Mouse (Mus musculus) 416B (cell line): ENCODE measurements around the gene Tln2.
"Not testable (repeated sequence)": the region's sequence is repeated elsewhere in the genome, so short reads cannot be mapped to it uniquely, and the experiment has no call there.

Source experiments
- DNase-seq: peaks from one replicate; pipeline ENCODE4 v3.0.0; 2011; ENCODE audit warnings: low read depth

Gene Tln2

DNA sequence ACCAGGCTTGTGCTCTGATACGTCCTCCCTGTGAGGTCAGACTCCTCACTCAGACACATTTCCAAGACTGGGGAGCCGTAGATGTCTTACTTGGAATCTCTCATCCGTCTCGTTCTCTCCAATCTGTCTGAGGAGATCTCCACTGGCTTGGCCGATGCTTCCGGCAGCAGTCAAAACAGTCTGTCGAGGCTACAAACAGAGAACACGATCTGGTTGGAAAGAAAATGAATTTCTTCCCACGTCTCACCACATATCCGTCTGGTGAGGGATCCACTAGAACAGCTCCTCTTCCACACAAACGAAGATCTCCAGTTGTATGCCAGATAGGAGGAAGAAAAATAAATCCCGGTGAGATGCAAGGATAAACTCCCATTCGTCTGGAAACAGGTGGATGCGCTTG is 205.1 kb downstream of the Tln2 start:
- no peak for DNase-seq

DNA sequence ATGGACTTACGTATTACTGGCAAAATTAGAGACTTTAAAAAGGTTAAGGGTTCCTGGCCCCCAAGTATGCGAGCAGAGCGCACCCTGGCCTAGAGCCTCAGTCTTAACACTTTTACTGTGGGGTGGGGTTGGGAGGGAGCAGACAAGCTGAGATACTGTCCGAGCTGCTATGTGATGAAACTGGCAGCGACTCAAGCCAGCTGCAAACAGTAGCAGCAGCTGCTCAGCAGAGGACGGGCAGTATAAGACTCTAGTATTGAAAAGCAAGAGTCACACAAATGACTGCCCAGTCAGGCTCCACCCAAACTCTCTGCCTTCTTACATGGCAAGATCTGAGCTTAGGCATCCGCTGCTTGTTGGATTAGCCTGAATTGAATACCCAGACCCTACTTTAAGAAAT is 206.1 kb downstream of the Tln2 start:
- DNase-seq, result no peak

DNA sequence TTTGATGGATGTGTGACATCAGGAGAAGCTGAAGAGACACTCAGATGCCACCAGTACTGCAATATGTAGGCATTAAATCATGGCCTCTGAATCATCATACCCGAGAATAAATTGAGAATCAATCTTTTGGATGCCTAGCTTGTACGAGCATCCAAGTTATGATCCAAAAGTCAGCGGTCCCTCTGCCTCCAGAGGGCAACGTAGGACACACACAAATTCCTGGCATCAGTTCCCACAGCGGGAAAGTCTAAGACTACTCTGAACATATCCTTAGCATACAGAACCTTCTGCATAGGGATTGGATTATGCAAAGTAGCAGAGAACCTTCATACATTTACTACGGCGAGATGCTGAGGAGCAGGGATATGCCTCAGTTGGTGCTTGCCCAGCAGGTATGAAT is 210.5 kb downstream of the Tln2 start:
- DNase-seq, result no peak

DNA sequence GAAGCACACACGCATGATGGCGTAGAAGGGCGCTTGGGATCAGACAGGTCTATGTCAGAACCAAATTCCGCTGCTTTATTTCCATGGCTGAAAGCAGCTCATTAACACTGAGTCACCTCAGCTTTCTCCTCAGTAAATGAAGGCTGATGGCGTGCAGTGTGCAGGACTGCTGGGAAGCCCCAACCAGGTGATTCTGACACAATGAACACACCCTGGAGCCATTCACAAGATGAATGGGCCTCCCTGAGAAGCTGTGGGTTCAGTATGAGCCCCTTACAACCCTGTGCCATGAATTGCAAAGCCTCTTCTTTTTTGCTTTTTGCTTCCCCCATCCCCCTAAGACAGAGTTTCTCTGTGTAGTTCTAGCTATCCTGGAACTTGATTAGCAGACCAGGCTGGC is 212.3 kb downstream of the Tln2 start:
- DNase-seq, result no peak

DNA sequence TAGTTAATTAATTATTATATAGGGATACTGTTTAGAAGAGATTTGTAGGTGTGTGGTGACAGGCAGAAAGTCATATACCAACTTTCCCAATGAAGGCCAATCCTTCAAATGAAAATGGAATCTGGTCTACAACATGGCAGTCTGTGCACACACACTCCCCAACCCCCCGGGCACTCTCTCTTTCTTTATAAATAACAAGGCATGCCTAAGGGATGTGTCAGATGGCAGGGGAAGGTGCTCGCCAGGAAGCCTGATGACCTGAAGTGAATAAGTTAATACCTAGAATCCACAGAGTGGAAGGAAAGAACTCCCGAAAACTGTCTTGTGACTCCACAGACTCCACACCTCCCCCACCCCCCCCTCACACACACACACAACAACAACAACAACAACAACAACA is 228.2 kb downstream of the Tln2 start:
- no peak for DNase-seq

DNA sequence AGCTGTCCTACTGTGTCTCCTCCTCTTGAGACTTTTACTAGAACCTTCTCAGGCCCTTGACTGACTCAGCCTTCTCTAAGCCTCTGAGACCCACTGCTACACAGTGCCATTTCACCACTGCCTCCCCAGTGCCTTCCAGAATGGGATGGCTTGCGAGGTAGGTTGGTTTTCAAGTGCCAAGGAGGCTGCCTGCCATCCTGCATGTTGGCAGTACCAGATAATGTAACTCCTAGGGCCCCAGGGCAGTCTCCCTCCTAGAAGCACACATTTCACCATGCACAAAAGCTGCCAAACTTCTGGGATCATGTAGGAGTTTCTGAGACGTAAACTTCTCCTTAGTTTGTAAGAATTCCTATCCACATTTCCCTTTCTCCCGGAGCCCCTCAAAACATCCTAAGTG is 231.1 kb downstream of the Tln2 start:
- no peak for DNase-seq

DNA sequence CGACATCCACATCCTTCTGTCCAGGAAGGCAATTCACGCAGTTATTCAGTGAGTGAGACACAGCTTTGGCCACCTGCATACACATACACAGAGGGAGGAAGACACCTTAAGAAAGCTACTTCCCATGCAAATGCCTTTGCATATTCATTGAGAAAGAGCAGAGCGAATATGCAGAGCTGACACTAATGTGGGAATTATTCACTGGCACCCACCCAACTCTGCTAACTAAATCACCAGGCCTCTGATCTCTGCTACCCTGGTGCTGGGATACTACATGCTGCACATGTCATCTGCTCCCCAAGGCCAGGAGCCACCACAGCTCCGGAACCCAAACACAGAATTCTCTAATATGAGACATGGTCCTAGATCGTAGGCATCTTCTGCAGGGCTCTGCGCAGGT is 237.6 kb downstream of the Tln2 start:
- DNase-seq, result no peak

DNA sequence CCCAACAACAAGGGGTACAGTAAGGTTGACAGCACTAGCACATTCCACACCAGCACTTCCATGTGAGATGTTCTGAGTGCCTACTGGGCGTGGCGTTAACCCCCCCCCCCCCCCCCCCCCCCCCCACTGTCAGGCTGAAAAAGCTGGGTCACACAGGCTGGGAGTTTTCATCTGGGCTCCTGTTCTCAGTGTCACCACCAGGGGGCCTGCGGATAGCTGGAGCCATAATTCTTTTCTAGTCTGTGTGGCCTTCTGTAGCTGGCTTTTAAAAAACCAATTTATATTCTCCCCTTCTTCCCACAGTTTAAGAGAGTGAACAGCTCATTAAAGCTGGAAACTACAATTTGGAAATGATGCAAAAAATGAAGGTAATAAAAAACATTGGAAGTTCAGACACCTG is 244.1 kb downstream of the Tln2 start:
- peak; percentile 19 for DNase-seq

DNA sequence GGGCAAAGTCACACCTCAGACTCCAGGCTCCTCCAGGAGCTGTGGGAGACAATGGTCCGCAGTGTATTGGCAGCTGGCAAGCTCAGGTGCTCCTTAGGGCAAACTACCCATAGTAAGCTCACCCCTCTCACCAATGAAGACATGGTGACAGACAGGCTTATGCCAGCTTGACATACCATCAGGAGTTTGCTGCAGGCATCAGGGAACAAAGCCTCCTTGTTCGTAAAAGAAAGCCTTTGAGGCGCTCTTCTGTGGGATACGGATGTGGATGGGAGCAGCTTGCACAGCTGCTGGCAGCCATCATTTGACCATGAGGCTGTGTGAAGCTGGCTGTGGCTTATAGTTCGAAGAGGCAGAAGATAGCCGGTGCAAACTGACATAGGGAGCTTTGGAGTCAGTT is 254.5 kb downstream of the Tln2 start:
- no peak for DNase-seq

DNA sequence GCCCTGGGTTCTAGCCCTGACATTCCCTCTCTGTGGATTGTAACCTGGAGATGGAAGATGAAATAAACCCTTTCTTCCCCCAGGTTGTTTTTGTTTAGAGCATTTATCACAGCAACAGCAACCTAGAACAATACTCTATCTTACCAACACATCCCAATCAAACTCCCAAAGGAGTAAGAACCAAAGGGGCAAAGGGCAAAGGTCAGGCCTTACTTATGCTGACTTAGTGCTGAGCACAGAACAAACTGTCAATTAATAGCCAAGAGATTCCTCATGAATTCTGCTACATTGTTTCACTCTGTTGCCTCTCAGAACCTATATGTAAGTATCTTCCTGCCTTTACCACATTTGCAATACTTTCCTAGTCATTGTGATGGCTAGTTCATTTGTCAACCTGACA is 255.5 kb downstream of the Tln2 start:
- no peak for DNase-seq

DNA sequence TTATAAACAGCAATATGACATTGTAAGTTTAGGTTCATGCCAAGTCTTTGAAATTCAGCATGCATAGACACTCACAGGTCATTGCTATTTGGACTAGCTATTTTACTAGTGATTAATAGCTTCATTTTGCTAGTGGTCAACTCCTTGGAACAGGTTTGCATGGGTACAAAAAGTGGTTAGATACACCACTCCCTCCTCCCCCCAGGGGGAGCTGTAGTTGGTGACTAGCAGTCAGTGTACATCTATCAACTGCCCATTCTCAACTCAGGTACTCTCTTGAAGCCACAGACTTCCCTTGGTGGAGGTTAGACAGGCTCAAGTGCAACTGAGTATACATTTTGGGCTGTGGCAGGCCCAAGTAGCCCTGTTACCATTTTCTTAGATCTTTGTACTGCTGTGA is 256.5 kb downstream of the Tln2 start:
- no peak for DNase-seq

DNA sequence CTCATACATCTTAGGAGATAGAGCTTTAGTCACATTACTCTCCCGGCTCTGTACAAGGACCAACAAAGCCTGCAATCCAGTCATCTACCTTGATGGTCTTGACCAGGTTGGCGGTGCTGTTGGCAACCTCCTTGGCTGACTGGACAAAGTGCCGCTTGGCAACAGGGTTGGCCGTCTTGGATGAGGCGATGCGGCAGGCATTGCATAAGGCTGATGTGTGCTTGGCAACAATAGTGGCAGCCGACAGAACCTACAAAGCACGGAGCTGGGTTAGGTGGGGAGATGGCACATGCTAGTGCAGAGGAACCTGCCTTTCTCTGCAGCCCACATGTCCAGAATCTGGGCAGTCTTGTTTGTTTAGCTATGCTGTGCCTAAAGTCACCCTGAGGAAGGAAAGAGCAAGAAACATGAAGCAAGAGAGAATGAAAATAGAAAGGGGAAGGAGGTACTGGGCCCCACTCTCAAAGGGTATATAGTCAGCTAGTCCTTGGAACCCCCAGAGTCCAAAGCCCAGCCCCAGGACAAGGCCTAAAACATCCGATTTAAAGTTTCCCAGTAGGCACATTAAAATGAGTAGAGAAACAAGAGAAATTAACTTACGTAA is 257.0 kb downstream of the Tln2 start:
- DNase-seq, result no peak

DNA sequence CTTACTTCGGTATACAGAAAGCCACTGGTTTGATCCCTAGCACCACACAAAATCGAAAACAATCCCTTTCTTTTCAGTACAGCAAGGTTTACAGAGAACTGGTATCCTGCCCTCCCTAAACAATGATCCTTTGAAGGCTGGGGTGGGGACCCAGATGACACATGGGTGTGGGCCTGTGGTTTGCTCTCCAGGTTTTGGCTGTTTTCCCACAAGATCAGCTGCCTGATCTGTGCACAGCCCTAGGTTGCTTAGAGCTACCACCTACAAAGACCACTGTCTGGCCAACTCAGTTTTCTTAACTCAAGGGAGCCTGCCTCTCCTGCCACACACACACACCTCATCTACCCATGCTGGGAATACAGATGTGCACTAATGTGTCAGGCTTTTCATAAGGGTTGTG is 257.9 kb downstream of the Tln2 start:
- no peak for DNase-seq

DNA sequence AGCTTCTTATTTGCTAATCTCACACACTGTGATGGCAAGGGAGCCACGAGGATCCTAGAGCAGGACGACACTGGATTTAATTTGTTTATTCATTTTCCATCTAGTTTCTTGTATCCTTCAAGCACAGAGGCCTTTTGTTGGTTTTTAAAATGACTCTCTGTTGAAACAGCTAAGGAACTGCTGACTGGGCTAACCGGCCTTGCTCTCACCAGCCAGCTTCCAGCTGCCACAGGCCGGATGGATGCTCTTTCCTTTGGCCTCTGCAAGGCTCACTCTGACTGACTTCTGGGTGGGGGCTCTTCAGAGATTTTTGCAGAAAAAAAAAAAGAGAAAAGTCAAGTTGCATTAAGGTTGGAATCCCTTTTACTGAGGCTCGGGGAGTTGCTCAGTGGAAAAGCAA is 258.7 kb downstream of the Tln2 start:
- DNase-seq, result no peak

DNA sequence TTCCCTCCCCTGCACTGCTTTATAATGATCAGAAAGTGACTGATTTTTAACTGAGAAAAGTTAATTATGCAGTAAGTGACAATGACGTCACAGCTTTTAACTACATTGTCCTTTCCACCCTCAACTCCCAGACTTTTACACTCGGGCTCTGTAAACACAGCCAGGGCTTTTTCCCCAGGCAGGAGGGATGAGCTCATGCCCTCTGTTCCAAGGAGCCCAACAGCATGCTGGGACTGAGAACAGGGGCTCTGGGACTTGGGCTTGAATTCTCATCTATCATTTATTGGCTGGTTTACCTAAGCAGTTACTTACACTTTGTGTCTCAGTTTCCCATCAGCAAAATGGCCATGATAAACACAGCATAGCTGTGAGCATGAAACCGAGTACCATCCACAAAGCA is 259.2 kb downstream of the Tln2 start:
- no peak for DNase-seq

DNA sequence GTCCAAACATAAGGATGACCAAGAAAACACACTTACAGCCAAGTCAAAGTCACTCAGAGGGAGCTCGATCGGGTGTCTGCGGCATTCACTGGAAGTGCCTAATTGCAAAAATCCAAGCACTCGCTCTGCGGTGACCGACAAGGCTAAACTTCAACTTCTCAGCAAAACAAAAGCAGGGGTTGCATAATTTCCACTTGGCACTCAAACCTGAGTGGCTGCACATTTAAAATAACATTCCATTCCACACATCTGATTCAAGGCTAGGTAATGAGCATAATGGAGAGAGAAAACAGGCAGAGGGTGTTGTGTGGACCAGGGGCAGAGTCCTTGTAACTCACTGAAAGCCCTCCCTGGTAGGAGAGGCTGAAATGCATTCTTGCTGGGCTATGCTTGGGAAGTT is 260.3 kb downstream of the Tln2 start:
- no peak for DNase-seq

DNA sequence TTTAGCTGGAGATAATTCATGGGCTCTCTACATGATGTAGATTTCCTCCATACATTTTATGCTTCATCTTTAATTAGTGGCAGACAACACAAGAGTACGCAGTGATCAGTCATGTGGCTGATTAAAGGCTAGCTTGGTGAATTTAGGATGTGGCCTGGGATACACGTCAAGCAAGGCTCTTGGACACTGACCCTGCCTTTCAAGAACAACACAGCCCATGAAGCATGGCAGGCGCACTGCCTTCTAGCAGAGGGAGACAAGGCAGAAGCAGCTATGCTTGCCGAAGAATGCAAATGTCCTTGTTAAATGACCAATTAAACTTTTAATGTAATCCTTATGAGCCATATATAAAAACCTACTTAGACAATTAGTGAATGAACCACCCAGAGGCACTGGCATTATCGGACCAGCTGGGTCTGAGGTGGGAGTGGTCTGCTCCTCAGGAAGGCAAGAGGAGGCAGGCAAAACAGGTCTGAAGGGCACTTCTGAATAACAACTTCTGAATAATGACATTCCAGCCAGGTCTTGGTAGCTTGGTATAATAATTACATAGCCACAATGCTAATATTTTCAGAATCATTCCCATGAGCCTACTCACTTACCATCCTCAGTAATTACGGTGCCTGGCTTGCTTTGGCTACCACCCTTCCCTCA is 262.1 kb downstream of the Tln2 start:
- DNase-seq, result no peak

DNA sequence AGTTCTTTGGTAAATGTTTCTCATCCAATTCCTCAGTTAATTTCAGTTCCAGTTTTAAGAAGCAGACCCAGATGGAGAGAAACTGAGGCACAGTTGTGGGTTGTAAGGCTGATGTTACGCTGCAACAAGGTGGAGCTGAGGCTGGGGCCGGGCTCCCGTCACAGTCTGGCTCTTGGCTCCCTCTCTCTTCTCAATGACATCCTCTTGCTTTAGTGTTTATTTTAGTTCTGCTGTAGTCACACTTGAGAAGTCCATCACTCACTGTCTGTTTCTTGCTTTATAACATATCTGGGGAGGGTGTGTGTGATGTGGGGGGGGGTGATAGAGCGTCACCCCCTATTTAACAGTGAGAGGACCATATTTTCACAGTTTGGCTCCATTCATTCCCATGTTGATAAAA is 272.0 kb downstream of the Tln2 start:
- no peak for DNase-seq

DNA sequence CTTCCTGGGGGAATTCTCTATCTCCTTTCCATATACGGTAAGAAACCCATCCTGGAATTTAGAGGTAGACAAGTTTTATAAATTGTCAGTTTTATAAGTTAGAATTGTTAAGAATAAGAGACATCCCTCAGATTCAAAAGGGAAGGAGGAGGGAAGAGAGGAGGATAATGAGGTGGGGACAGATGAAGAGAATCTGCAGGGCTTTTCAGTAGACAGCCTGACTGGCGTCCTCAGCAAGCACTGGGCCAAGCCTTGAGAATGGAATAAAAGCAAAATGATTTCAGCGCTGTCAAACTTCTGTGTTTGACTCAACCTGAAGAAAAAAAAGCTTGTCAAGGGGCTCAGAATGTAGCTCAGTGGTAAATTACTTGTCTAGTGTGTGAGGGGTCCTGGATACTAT is 272.7 kb downstream of the Tln2 start:
- DNase-seq, result no peak

DNA sequence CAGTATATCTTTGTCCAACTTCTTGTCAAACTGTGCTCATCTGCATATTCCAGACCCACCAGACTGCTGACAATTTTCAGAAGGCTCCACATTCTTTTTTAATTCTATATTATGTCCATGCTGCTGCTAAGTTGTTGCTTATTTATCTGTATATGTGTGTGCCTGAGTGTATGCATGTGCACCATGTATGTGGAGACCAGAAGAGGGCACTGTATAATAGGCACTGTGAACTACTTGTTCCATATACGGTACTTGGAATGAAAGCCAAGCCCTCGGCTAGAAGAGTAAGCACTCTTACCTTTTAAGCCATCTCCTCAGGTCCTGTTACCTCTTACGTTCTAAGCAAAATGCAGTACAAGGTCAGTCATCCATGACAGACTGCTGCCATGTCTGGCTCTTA is 274.0 kb downstream of the Tln2 start:
- peak; percentile 17 for DNase-seq

DNA sequence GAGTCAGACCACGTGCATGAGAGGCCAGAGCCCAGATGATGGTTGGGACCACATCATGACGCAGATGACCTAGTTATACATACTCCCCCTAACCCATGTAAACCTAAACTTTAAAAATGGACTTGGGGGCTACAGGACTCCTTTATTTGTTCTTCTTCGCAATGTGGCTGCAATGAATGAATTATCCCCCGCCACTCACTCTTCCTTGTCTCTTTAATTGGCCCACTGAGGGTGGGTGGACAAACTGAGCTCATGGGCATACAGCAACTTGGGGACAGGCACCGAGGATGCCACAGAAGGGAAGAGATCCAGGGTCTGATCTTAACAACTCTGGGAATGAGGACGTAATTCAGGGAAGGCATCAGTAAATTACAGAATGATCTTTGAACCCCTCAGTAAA is 277.7 kb downstream of the Tln2 start:
- DNase-seq, result no peak

DNA sequence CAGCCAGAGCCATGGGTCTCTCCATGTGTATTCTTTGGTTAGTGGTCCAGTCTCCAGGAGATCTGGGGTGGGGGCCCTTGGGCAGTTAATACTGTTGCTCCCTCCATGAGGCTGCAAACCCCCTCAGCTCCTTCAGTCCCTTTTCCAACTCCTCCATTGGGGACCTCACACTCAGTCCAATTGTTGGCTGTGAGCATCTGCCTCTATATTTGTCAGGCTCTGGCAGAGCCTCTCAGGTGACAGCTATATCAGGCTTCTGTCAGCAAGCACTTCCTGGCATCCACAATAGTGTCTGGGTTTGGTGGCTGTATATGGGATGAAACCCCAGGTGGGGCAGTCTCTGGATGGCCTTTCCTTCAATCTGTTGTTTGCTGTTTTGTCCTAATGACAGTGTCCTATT is 279.2 kb downstream of the Tln2 start:
- DNase-seq, result not testable (repeated sequence)

DNA sequence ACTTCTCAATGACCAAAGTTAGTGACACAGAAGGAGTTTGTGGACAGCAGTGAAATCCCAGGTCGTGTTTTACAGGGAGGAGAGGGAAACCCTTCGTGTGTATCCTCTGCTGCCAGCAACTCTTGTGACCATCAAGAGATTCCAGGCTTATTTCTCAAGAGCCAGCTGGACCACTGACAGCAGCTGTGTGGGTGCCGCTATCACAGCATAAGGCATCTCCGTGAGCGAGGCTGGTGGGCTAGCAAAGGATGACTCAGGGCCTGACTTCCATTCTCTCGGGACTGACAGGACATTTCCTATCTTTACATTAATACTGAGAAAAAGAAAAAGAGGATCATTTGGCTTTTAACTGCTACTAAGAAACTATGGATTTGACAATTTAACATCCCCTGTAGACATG is 283.1 kb downstream of the Tln2 start:
- no peak for DNase-seq

DNA sequence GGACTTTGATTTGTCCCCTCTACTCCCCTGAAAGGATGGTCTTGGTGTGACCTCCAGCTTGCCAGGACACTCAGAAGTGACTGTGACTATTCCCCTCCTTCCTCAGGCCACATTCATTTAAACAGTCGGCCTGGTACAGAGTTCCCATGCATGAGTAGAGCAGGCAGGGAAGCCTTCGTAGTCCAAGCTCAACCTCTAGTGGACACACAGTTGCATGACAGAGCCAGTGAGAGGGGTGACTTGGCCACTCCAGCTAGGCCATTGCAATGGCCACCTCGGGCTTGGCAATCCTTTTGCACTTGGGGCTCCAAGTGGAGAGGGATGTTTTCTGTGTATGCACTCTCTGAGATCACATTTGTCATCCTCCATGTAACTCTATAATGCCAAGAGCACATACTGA is 285.2 kb downstream of the Tln2 start:
- DNase-seq, result peak; percentile 32

DNA sequence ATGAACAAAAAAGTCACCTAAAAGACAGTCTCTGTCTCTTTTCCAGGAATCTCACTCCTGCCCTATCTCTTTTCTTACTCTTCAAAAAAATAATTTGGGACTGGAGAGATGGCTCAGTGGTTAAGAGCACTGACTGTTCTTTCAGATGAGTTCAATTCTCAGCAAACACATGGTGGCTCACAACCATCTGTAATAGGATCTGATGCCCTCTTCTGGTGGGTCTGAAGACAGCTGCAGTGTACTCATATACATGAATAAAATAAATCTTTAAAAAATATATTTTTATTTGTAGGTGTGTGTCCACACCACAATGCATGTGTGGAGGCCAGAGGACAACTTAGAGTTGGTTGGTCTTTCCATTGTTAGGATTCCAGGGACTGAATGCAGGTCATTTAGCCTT is 286.1 kb downstream of the Tln2 start:
- no peak for DNase-seq
